Mouse (Mus musculus) neutrophil, adult 5-6 weeks (primary cell): ENCODE data around the gene Commd3. TPM values are rescaled to one million over a fixed set of nuclear protein-coding genes. Genes with fewer than 3 reads are reported as not detected.

Experiments used
- ATAC-seq: fragments of 151-379, 151-347 bp; 2 replicates; pipeline ENCODE4 v1.8.0; 2017; ENCODE audit warnings: mild to moderate bottlenecking, moderate TSS enrichment; ENCODE audit not compliant: insufficient number of reproducible peaks, poor library complexity, low FRiP score, severe bottlenecking; ENCODE audit errors: extremely low read depth
- total RNA-seq: library from RNA; stranded (forward); fragments of 200-1000 nt; gene quantifications from 2 replicates; pipeline ENCODE4 v1.2.3, GENCODE M21; 2017

Gene Commd3
- total RNA-seq, 1 experiment from 2014 or later = 130 TPM

GRCm38 (mm10) chr2:18710356-18710755 lies 38.2 kb downstream of the Commd3 start:
- no peak for ATAC-seq

- no peak for ATAC-seq
Observed at GRCm38 (mm10) chr2:18713071-18713470, 40.9 kb downstream of the Commd3 start.

- ATAC-seq = no peak
Observed at GRCm38 (mm10) chr2:18714337-18714736, 42.2 kb downstream of the Commd3 start.

- no peak for ATAC-seq
Observed at GRCm38 (mm10) chr2:18718521-18718920, 46.3 kb downstream of the Commd3 start.

GRCm38 (mm10) chr2:18722208-18722830 lies 50.1 kb downstream of the Commd3 start:
- no peak for ATAC-seq

- ATAC-seq = no peak
Observed at GRCm38 (mm10) chr2:18724462-18724861, 52.3 kb downstream of the Commd3 start.

Other genes with a start within 250 kb of the Commd3 start
- 31.9 and 32.5 TPM in 2 replicates for gene Bmi1, start 4.6 kb downstream of the Commd3 start, total RNA-seq
- not detected in 2 replicates for gene Spag6, start 21.6 kb downstream of the Commd3 start, total RNA-seq